Mouse (Mus musculus) brain, embryonic 14.5 days (tissue): ENCODE data around the gene Fbxo21. TPM values are rescaled to one million over a fixed set of nuclear protein-coding genes. Genes with fewer than 3 reads are reported as not detected.

Experiments
- DNase-seq: peaks from one replicate; pipeline ENCODE4 v3.0.0-alpha.2; 2011; ENCODE audit warnings: low read depth
- CTCF ChIP-seq: fragments of 200-500 bp; IDR thresholded peaks from 2 replicates; pipeline ENCODE4 v1.5.1; 2012; ENCODE audit warnings: inconsistent platforms, mild to moderate bottlenecking, moderate library complexity, borderline replicate concordance; ENCODE audit not compliant: insufficient read depth, insufficient read length; ENCODE audit errors: extremely low read depth
- POLR2A ChIP-seq: fragments of 200-500 bp; IDR thresholded peaks from 2 replicates; pipeline ENCODE4 v1.6.1; 2012; ENCODE audit warnings: mild to moderate bottlenecking, inconsistent platforms, borderline replicate concordance; ENCODE audit not compliant: poor library complexity, insufficient read depth, insufficient read length, severe bottlenecking; ENCODE audit errors: extremely low read depth
- polyA plus RNA-seq: library from polyadenylated mRNA; depleted of rRNA; stranded (reverse); fragments of >200 nt; gene quantifications from 2 replicates; pipeline ENCODE4 v1.2.3, GENCODE M21; 2012

Gene Fbxo21
- polyA plus RNA-seq, 1 experiment = 171 TPM

DNA sequence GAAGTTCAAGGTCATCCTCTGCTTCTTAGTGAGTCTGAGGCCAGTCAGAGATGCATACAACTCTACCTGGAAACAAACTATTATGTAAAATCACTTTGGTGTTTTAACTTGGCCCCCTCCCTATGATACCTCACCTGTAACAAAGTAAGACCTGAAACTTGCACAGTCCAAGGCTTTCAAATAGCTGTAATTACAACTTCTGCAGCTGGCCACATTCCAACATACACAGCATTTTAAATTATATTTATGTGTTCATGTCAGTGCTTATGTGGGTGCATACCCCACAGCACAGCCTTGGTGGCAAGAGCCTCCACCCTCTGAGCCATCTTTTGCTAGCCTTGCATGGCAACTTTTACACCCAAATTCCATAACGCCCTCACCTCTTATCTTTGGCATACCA lies 58.1 kb downstream of the Fbxo21 start:
- TF ChIP-seq CTCF = no peak
- TF ChIP-seq POLR2A = no peak
- DNase-seq = no peak

DNA sequence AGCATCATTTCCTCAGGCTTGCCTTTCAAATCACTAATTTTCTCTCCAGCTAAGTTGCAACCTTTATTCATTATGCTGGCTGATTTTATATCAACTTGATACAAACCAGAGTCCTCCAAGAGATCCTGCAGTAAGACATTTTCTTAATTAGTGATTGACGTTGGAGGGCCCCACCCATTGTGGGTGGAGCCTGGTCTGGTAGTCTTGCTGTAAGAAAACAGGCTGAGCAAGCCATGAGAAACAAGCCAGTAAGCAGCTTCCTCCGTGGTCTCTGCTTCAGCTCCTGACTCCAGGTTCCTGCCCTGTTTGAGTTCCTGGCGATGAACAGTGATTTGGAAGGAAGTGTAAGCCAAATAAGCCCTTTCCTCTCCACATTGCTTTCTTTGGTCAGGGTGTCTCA lies 59.3 kb downstream of the Fbxo21 start:
- TF ChIP-seq CTCF (no peak), POLR2A (no peak)
- DNase-seq = no peak

DNA sequence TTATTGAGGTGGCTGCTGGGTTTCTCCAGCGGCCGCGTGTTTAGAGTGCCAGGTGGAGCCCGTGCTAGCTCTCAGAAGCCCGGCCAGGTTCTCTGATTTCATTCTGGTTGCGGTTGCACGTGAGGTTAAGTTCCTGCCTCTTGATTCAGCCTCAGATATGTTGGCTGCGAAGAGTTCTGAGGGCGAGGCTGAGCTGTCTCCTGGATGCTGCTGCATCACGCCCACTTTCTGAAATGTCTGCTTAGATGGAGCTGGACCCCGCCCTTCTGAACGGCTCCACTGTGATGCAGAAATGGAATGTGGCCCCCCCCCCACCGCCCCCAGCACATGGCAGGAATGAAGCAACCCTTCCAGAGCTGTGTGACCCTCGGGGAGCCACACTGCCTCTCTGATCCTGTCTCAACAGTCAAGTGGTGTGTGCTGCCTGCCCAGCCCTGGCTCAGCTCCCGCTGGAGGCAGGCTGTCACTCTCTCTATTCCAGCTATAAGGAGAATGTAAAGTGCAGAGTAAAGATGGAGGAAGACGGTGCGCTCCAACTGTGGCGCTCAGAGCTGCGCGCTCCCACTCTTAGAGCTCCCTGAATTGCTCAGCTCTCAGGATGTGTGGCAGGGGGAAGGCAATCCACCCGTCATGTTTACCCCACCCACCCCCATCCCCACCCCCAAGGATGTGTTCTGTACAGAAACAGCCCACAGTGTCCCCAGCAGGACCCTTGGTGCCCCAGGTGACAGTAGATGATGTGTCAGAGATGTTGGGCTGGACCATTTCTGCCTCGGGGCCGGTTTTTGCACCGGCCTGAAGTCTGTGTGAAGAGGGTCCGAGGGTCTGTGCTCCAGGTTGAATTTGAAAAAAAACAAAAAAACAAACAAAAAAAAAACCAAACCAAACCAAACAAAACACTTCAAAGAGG lies 60.6 kb downstream of the Fbxo21 start:
- peak; percentile 66 for DNase-seq
- TF ChIP-seq POLR2A = no peak
- no peak for TF ChIP-seq CTCF

DNA sequence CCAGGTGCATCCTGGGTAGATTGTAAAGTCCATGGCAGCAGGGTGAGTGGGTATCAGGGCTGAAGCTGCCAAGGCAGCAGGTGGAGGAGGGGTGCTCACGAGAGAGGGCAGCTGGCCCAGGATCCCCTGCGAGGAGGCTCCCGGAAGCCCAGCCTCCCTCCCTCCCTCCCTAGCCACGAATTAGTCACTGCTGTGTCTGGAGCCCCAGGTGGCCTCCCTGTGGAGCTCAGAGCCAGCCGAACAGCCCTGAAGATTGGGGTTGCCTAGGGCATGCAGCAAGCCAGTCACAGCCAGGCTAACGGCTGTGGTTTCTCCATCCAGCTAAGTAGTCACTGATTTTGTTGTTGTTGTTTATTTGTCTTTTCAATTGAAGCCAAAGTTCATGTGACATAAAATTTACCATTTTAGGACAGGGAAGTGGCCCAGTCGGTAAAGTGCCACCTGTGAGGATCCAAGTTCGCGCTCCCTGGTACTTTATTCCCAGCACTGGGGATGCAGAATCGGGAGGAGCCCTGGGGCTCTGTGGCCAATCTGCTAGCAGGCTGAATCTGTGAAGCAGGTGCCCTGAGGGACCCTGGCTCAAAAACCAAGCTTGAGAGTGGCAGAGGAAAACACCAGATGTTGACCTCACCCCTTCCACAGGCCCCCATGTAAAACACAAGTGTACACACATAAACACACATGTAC lies 61.4 kb downstream of the Fbxo21 start:
- TF ChIP-seq POLR2A = no peak
- no peak for TF ChIP-seq CTCF
- DNase-seq = peak; percentile 92

DNA sequence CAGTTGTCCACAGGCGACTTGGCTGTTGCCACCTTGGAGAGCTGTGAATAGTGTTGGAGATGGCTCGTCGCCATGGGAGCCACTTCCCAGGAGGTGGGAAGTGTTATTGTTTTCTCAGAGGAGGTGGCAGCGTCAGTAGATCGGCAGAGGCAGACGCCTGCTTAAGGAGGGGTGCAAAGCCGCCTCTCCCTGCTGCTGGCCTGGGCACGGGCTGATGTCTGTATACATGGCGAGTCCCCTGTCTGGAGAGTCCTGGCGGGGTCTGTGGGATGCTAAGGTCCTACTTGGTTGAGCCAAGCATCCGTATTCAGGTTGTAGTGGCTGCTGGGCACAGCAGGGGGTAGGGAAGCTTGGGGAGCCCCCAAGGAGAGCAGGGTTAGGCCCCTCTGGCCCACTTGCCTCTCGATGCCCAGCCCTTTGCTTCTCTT lies 62.7 kb downstream of the Fbxo21 start:
- no peak for TF ChIP-seq CTCF
- no peak for TF ChIP-seq POLR2A

DNA sequence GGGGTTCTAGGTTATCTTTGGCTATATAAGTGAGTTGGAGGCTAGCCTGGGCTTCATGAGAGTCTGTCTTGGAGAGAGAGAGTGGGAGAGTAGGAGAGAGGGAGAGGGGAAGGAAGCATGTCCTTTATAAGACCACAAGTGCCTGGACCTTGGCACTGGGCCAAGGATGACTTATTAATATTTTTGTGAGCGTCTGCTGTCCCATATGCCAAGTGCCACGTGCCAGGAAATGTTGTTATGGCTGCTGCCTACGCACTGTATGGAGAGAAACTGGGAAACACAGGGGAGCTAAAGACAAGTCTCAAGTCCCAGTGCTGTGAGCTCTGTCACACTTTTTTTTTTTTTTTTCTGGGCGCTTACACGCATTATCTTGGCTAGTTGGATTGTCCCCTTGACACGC lies 66.1 kb downstream of the Fbxo21 start:
- no peak for TF ChIP-seq CTCF
- TF ChIP-seq POLR2A = no peak
- peak; percentile 61 for DNase-seq

More for the DNA sequence above, 62.7 kb downstream of the Fbxo21 start:
- peak; percentile 68 for DNase-seq

DNA sequence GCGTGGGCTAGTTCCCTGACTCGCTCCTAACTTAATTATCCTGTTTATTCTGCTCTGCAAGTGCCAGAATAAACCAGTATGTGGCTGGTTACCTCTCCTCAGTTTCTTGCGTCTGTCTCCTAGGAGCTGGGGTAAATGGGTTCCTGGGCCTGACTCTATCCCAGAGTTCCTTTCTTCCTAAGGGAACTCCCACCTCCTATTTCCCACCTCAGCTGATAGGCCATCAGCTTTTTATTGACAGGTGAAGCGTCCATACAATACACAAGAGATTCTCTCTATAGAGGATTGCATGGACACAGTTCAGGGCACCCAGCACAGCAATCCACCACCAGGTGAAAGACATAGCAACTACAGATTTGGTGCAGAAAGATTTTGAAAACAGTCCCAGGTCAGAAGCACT lies 67.2 kb downstream of the Fbxo21 start:
- TF ChIP-seq CTCF (no peak), POLR2A (no peak)
- DNase-seq = no peak

DNA sequence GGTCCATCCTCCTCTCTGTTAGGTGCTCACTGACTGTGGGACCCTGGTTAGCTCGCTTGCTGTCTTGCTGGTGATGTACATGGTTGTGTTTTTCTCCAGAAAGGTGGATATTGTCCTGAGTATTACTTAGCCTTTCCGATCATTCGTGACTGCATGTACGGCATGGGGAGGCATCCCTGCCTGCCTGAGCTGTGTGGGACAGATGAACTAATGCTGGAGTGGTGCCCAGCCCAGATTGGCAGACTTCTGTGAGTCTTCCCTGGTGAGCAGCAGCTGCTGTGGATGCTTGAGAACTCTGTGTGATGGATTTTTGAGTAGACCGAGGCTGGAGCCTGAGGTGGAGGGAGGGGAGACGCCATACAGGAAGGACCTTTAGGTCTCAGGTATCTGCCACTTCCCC lies 68.4 kb downstream of the Fbxo21 start:
- TF ChIP-seq CTCF (no peak), POLR2A (no peak)
- peak; percentile 84 for DNase-seq

DNA sequence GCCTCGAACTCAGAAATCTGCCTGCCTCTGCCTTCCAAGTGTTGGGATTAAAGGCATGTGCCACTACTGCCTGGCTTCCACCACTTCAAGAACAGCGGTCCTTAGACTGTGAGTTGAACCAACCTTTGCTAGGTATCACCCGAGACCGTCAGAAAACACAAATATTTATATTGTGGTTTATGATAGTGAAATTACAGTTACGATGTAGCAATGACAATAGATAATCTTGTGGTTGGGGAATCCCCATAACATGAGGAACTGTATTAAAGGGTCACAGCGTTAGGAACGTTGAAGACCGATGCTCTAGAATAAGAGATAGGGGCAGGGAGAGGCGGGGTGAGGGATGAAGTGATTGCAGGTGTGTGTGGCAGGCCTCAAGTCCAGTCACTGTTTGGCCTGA lies 68.9 kb downstream of the Fbxo21 start:
- DNase-seq = no peak
- TF ChIP-seq CTCF = no peak
- TF ChIP-seq POLR2A = no peak

DNA sequence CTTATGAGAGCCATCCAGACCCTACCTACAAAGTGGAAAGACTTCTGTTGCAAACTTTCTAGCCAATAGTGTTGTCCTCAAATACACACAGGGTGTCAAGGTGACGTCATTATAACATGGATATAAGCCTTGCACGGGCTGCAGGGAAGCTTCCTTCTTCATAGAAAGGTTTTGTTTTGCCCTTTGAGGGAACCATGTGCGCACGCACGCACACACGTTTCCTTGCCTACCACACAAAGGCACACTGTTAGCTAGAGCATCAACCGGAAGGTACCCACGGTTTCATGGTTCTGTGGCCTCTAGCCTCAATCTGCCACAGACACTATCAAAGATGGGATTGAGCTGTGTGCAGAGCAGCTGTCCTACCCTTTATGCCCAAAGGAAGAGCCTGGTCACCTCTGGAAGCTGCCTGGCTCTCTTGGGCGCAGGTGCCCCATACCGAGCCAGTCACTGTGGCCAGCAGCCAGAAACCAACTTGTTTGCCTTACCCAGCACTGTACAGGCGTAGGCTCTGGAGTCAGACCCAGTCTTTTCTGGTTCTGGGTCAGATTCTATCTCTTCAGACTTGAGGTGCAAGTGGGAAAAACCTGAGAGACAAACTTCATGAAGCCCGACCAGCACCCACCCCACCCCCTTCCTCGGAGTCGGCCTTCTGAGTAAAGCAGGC lies 70.7 kb downstream of the Fbxo21 start:
- DNase-seq = no peak
- TF ChIP-seq CTCF (no peak), POLR2A (no peak)

DNA sequence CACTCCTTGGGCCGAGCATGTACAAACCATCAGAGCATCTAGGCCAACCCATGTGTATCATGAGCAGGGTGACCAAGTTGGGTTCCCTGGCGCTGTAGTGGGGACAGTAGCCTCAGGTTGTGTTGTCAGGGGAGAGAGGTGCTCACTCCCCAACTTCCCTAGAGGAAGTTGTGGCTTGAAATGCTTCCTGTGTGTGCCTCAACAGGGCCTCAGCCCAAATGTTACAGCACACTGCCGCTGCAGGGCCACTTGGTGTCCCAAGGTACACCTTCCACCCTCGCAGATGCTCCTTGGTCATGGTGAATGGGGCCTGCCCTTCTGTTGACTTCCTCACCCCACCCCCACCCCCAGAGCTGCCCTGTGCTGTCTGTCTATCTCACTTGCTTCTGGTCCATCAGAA lies 71.9 kb downstream of the Fbxo21 start:
- no peak for DNase-seq
- TF ChIP-seq POLR2A (no peak), CTCF (no peak)

DNA sequence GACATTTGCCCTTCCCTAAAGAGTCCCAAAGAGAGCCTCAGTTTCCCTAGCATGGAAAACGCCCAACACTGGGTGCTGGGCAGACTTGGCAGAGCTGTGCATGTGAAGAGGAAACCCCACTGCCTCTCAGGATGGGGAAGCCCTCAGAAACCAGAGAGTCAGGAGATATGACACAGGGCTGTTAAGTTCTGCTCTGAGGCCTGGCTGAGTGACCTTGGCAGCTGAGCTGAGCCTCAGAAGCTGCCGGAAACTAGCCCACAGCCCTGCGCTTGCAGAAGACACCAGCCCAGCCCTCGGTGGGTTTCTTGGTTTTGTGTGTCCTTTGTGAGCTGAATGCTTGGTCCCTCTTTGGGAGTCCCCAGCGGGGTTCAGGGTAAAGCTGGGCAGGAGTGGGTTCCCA lies 72.4 kb downstream of the Fbxo21 start:
- TF ChIP-seq POLR2A = no peak
- no peak for TF ChIP-seq CTCF
- no peak for DNase-seq
